Mouse (Mus musculus) CH12.LX (cell line): Measurements from ENCODE around the gene Clba1. TPM values are rescaled to one million over a fixed set of nuclear protein-coding genes. Genes with fewer than 3 reads are reported as not detected.

ENCODE experiments used
- DNase-seq: peaks from one replicate; pipeline ENCODE4 v3.0.0-alpha.2; 2013; ENCODE audit errors: extremely low read depth
- H3K27ac ChIP-seq: 2 replicates; pipeline ENCODE4 v1.5.1; 2012; ENCODE audit warnings: low read depth, mild to moderate bottlenecking, control low read depth, moderate library complexity; ENCODE audit not compliant: insufficient read depth
- H3K27me3 ChIP-seq: replicated peaks from 2 replicates; pipeline ENCODE3; 2012; ENCODE audit warnings: inconsistent platforms
- H3K36me3 ChIP-seq, 2 experiments: replicated peaks in 1 of 2; 2 replicates each; pipeline versions ENCODE3 to v1.6.1; 2012; ENCODE audit warnings: inconsistent platforms in 1 of 2, low read length in 1 of 2, mild to moderate bottlenecking in 1 of 2, mixed read lengths in 1 of 2, moderate library complexity in 1 of 2; ENCODE audit not compliant: control insufficient read depth in 1 of 2, insufficient read depth in 1 of 2
- H3K4me1 ChIP-seq, 2 experiments: 2 replicates each; pipeline ENCODE4 v1.6.1; 2012; ENCODE audit warnings: inconsistent platforms in 1 of 2, moderate library complexity in 1 of 2; ENCODE audit not compliant: insufficient read depth in 2 of 2, control insufficient read depth in 1 of 2
- H3K4me2 ChIP-seq: 2 replicates; pipeline ENCODE4 v1.6.1; 2012; ENCODE audit warnings: low read depth, mild to moderate bottlenecking, control low read depth; ENCODE audit not compliant: poor library complexity, insufficient read depth, severe bottlenecking
- H3K4me3 ChIP-seq, 3 experiments: fragments of 150-350 bp in 1 of 3; sonication (generic) in 1 of 3; replicated peaks in 1 of 3; 2 replicates each; pipeline versions ENCODE3 to v1.5.1; 2011 to 2012; ENCODE audit warnings: low read depth in 2 of 3, low read length in 2 of 3, mild to moderate bottlenecking in 2 of 3, moderate library complexity in 2 of 3, control low read depth in 1 of 3, improper control_type of control experiment in 1 of 3, inconsistent platforms in 1 of 3, mixed read lengths in 1 of 3; ENCODE audit not compliant: poor library complexity in 1 of 3
- H3K79me2 ChIP-seq: replicated peaks from 2 replicates; pipeline ENCODE4 v1.6.1; 2012; ENCODE audit warnings: mild to moderate bottlenecking, moderate library complexity; ENCODE audit not compliant: control insufficient read depth, poor library complexity, insufficient read depth, severe bottlenecking; ENCODE audit errors: extremely low read depth
- H3K9ac ChIP-seq: 2 replicates; pipeline ENCODE4 v1.6.1; 2012; ENCODE audit warnings: low read depth, mild to moderate bottlenecking, control low read depth, moderate library complexity; ENCODE audit not compliant: insufficient read depth
- H3K9me3 ChIP-seq: replicated peaks from 2 replicates; pipeline ENCODE3; 2012; ENCODE audit warnings: low read length, inconsistent platforms, mixed read lengths
- CHD1 ChIP-seq: IDR thresholded peaks from 2 replicates; pipeline ENCODE4 v1.6.1; 2012; ENCODE audit warnings: low read depth, low read length, improper control_type of control experiment, inconsistent platforms
- CHD2 ChIP-seq: IDR thresholded peaks from 2 replicates; pipeline ENCODE4 v1.6.1; 2011; ENCODE audit warnings: low read length, improper control_type of control experiment
- CTCF ChIP-seq, 2 experiments: IDR thresholded peaks in 1 of 2; conservative IDR thresholded peaks in 1 of 2; 2 replicates each; pipeline ENCODE4 v1.5.1; 2011 to 2012; ENCODE audit warnings: low read depth in 2 of 2, low read length in 2 of 2, improper control_type of control experiment in 1 of 2, inconsistent platforms in 1 of 2, mild to moderate bottlenecking in 1 of 2, moderate library complexity in 1 of 2
- ELF1 ChIP-seq: IDR thresholded peaks from 2 replicates; pipeline ENCODE4 v1.6.1; 2014; ENCODE audit warnings: low read depth, mild to moderate bottlenecking, inconsistent platforms, low read length, improper control_type of control experiment
- EP300 ChIP-seq: IDR thresholded peaks from 2 replicates; pipeline ENCODE4 v1.6.1; 2011; ENCODE audit warnings: low read length, improper control_type of control experiment
- ETS1 ChIP-seq: conservative IDR thresholded peaks from 2 replicates; pipeline ENCODE4 v1.6.1; 2012; ENCODE audit warnings: low read depth, mild to moderate bottlenecking, inconsistent platforms, low read length, improper control_type of control experiment, moderate library complexity
- JUN ChIP-seq: IDR thresholded peaks from 2 replicates; pipeline ENCODE4 v1.6.1; 2011; ENCODE audit warnings: low read depth, mild to moderate bottlenecking, low read length, improper control_type of control experiment, moderate library complexity; ENCODE audit not compliant: insufficient read depth
- MAFK ChIP-seq: IDR thresholded peaks from 2 replicates; pipeline ENCODE4 v1.6.1; 2011; ENCODE audit warnings: low read length, improper control_type of control experiment; ENCODE audit not compliant: insufficient replicate concordance
- MAX ChIP-seq: IDR thresholded peaks from 2 replicates; pipeline ENCODE4 v1.6.1; 2011; ENCODE audit warnings: low read length, improper control_type of control experiment
- RAD21 ChIP-seq: IDR thresholded peaks from 2 replicates; pipeline ENCODE4 v1.6.1; 2011; ENCODE audit warnings: low read depth, mild to moderate bottlenecking, low read length, improper control_type of control experiment, moderate library complexity
- RCOR1 ChIP-seq: conservative IDR thresholded peaks from 2 replicates; pipeline ENCODE4 v1.6.1; 2012; ENCODE audit warnings: low read depth, mild to moderate bottlenecking, inconsistent platforms, low read length, improper control_type of control experiment
- TCF12 ChIP-seq: IDR thresholded peaks from 2 replicates; pipeline ENCODE4 v1.6.1; 2014; ENCODE audit warnings: low read depth, mild to moderate bottlenecking, inconsistent platforms, low read length, improper control_type of control experiment
- UBTF ChIP-seq: IDR thresholded peaks from 2 replicates; pipeline ENCODE4 v1.6.1; 2012; ENCODE audit warnings: low read depth, mild to moderate bottlenecking, inconsistent platforms, low read length, improper control_type of control experiment, moderate library complexity
- USF2 ChIP-seq: conservative IDR thresholded peaks from 2 replicates; pipeline ENCODE4 v1.6.1; 2011; ENCODE audit warnings: low read depth, low read length, improper control_type of control experiment
- ZC3H11A ChIP-seq: IDR thresholded peaks from 2 replicates; pipeline ENCODE4 v1.6.1; 2012; ENCODE audit warnings: low read depth, mild to moderate bottlenecking, inconsistent platforms, low read length, improper control_type of control experiment
- ZMIZ1 ChIP-seq: IDR thresholded peaks from 2 replicates; pipeline ENCODE4 v1.6.1; 2012; ENCODE audit warnings: low read depth, mild to moderate bottlenecking, inconsistent platforms, low read length, improper control_type of control experiment
- ZNF384 ChIP-seq: IDR thresholded peaks from 2 replicates; pipeline ENCODE4 v1.6.1; 2012; ENCODE audit warnings: low read depth, low read length, improper control_type of control experiment, inconsistent platforms
- dilution Hi-C: fragments of 300-500 bp; cut with MboI; formaldehyde crosslinking; loops from 2 replicates; pipeline ENCODE4 v1.14.3; 2020; ENCODE audit warnings: low sequenced_read_pairs; ENCODE audit not compliant: extremely low pct_unique_long_range_greater_than_20kb, extremely low pct_ligation_motif_present
- in situ Hi-C: fragments of 300-500 bp; cut with MboI; formaldehyde crosslinking; loops from 3 replicates; pipeline ENCODE4 v1.14.3; 2019; ENCODE audit warnings: low sequenced_read_pairs, low pct_ligation_motif_present, low pct_unique_long_range_greater_than_20kb, mixed read lengths
- polyA plus RNA-seq: library from polyadenylated mRNA; unstranded; fragments of >175 nt; gene quantifications from 2 replicates; pipeline ENCODE4 v1.2.1, GENCODE M21; 2012; ENCODE audit warnings: low read depth; ENCODE audit not compliant: insufficient read length
- total RNA-seq, 2 experiments: library from RNA; depleted of rRNA; stranded (reverse); fragments of 300-350 nt in 1 of 2; fragments of >200 nt in 1 of 2; gene quantifications; 2 replicates each; pipeline ENCODE4 v1.2.3; 2012 to 2014

Clba1 gene
- total and polyA plus RNA-seq, 3 experiments = 2.5 to 3.5 (median 3.5) TPM

GRCm38 (mm10) chr12:112797672-112798331 is 10.9 kb upstream of the Clba1 start (continued):
- TF ChIP-seq ZMIZ1 = no peak
- peak; percentile 84; the same call in 1 of the 2 replicates for TF ChIP-seq UBTF
- no peak; the same call in 1 of the 2 replicates for TF ChIP-seq CHD2
- peak; percentile 62; the same call in 1 of the 2 replicates for TF ChIP-seq MAFK
- no peak for TF ChIP-seq CHD1
- no peak for TF ChIP-seq ZC3H11A
- TF ChIP-seq CTCF (conservative IDR thresholded peaks at IDR 0.05 in 1 of 2, IDR thresholded peaks at IDR 0.05 in 1 of 2; ENCODE audit: low read depth in 2 of 2, low read length in 2 of 2) = no peak
- TF ChIP-seq, all 38 proteins: peak for 19

GRCm38 (mm10) chr12:112798332-112798681 is 10.4 kb upstream of the Clba1 start:
- Histone ChIP-seq H3K27me3 (no peaks in the 10 kb centered on the region), H3K79me2 (peaks cover 8% of the 10 kb centered on the region; the same call in 1 of the 2 replicates), H3K9me3 (no peaks in the 10 kb centered on the region), H3K4me2 (peak overlapping the region; percentile 26; the same call in 1 of the 2 replicates), H3K4me3 (peak overlapping the region in 1 of 3 experiments; percentile 7), H3K36me3 (no peaks in the 10 kb centered on the region), H3K27ac (peak overlapping the region; percentile 98), H3K4me1 (peaks cover 36 to 75% of the 10 kb centered on the region in 2 experiments), H3K9ac (peak overlapping the region; percentile 40)
- TF ChIP-seq ELF1 (no peak), CHD2 (no peak), EP300 (no peak), TCF12 (no peak), ZC3H11A (no peak), ZMIZ1 (no peak), RCOR1 (no peak)
- dilution Hi-C loops = no loop called here
- in situ Hi-C loops = loop anchor here (5.0 kb wide), 1 partner anchor 41 kb away; no protein-coding TSS in a partner anchor
- DNase-seq = no peak

GRCm38 (mm10) chr12:112798716-112799115 is 10.0 kb upstream of the Clba1 start:
- H3K4me3 ChIP-seq = no peak overlapping the region
- in situ Hi-C loops = loop anchor here (5.0 kb wide), 1 partner anchor 41 kb away; no protein-coding TSS in a partner anchor
- H3K4me2 ChIP-seq = no peak overlapping the region
- H3K4me1 ChIP-seq = peaks cover 34 to 71% of the 10 kb centered on the region in 2 experiments
- no peak for TF ChIP-seq MAX
- no peak for TF ChIP-seq RAD21
- TF ChIP-seq ETS1 = no peak
- no peak for TF ChIP-seq ZNF384
- TF ChIP-seq USF2 = no peak
- no peak for TF ChIP-seq EP300
- TF ChIP-seq JUN = no peak
- H3K9ac ChIP-seq = no peak overlapping the region
- peaks cover 7% of the 10 kb centered on the region; the same call in 1 of the 2 replicates for H3K79me2 ChIP-seq
- no peaks in the 10 kb centered on the region for H3K36me3 ChIP-seq
- H3K9me3 ChIP-seq = no peaks in the 10 kb centered on the region
- H3K27me3 ChIP-seq = no peaks in the 10 kb centered on the region
- H3K27ac ChIP-seq = peak overlapping the region; percentile 49
- dilution Hi-C loops = no loop called here
- no peak for DNase-seq
